Mouse (Mus musculus) lung, embryonic 16.5 days (tissue): ENCODE measurements around the gene Rps12-ps3. TPM values are rescaled to one million over a fixed set of nuclear protein-coding genes. Genes with fewer than 3 reads are reported as not detected.

Experiments used
- ATAC-seq: fragments of 200-750 bp; cut with Nextera tagmentation; 2 replicates; pipeline ENCODE4 v1.8.0; 2017; ENCODE audit warnings: low read depth, mild to moderate bottlenecking, moderate library complexity
- H3K27ac ChIP-seq: fragments of 300-500 bp; sonication (generic); 2 replicates; pipeline ENCODE4 v1.5.1; 2014; ENCODE audit warnings: mild to moderate bottlenecking, control low read depth, low read length
- H3K27me3 ChIP-seq: fragments of 300-500 bp; sonication (generic); 2 replicates; pipeline ENCODE4 v1.6.1; 2014; ENCODE audit warnings: low read depth, low read length, mixed read lengths; ENCODE audit not compliant: control insufficient read depth, insufficient read depth
- H3K36me3 ChIP-seq: fragments of 300-500 bp; sonication (generic); 2 replicates; pipeline ENCODE4 v1.6.1; 2014; ENCODE audit warnings: low read length; ENCODE audit not compliant: control insufficient read depth, insufficient read depth
- H3K4me1 ChIP-seq: fragments of 300-500 bp; sonication (generic); replicated peaks from 2 replicates; pipeline ENCODE4 v1.6.1; 2014; ENCODE audit warnings: low read length, mixed read lengths; ENCODE audit not compliant: control insufficient read depth, insufficient read depth
- H3K4me2 ChIP-seq: fragments of 300-500 bp; sonication (generic); 2 replicates; pipeline ENCODE4 v1.6.1; 2014; ENCODE audit warnings: low read depth, low read length, control low read depth
- H3K4me3 ChIP-seq: fragments of 300-500 bp; sonication (generic); 2 replicates; pipeline ENCODE4 v1.5.1; 2014; ENCODE audit warnings: mild to moderate bottlenecking, low read length, control low read depth
- H3K9ac ChIP-seq: fragments of 300-500 bp; sonication (generic); 2 replicates; pipeline ENCODE4 v1.6.1; 2014; ENCODE audit warnings: low read length, control low read depth
- H3K9me3 ChIP-seq: fragments of 300-500 bp; sonication (generic); 2 replicates; pipeline ENCODE4 v1.6.1; 2016; ENCODE audit warnings: low read length; ENCODE audit not compliant: control insufficient read depth
- WGBS: fragments of 180-500 bp; shearing (Covaris S2); extraction: QIAGEN DNeasy Blood & Tissue Kit; methylation state at CpG from one replicate; pipeline ENCODE4 v1.1.7; 2014; 5-methylcytosine and 5-hydroxymethylcytosine counted together
- polyA plus RNA-seq: library from polyadenylated mRNA; unstranded; fragments of >200 nt; fragmentation: Nextera tagmentation; extraction: Ambion mirVana; gene quantifications from 2 replicates; pipeline ENCODE4 v1.2.1, GENCODE M21; 2015

The Rps12-ps3 gene
- polyA plus RNA-seq, 1 experiment from 2014 or later, result 13.2 TPM

- WGBS, result 67% methylated on average over 2 of the region's 2 CpGs
- Histone ChIP-seq H3K4me3 (no peak overlapping the region), H3K4me2 (no peak overlapping the region), H3K27ac (no peak overlapping the region), H3K9me3 (no peaks in the 10 kb centered on the region), H3K27me3 (no peaks in the 10 kb centered on the region), H3K36me3 (no peaks in the 10 kb centered on the region), H3K4me1 (no peaks in the 10 kb centered on the region), H3K9ac (no peak overlapping the region)
- no peak for ATAC-seq
Measured at GRCm38 (mm10) chr19:59360486-59360896, 38.4 kb downstream of the Rps12-ps3 start.

GRCm38 (mm10) chr19:59362646-59363045 is 40.6 kb downstream of the Rps12-ps3 start:
- Histone ChIP-seq H3K9ac (no peak overlapping the region), H3K36me3 (no peaks in the 10 kb centered on the region), H3K9me3 (no peaks in the 10 kb centered on the region), H3K4me1 (no peaks in the 10 kb centered on the region), H3K27ac (no peak overlapping the region), H3K27me3 (no peaks in the 10 kb centered on the region), H3K4me3 (no peak overlapping the region), H3K4me2 (no peak overlapping the region)
- 62% methylated on average over 6 of the region's 6 CpGs for WGBS
- no peak for ATAC-seq

- no peak overlapping the region for H3K27ac ChIP-seq
- no peaks in the 10 kb centered on the region for H3K4me1 ChIP-seq
- no peak overlapping the region for H3K9ac ChIP-seq
- H3K9me3 ChIP-seq, result no peaks in the 10 kb centered on the region
- no peaks in the 10 kb centered on the region for H3K27me3 ChIP-seq
- H3K4me3 ChIP-seq, result no peak overlapping the region
- H3K36me3 ChIP-seq, result no peaks in the 10 kb centered on the region
- 61% methylated on average over 3 of the region's 3 CpGs for WGBS
- H3K4me2 ChIP-seq, result no peak overlapping the region
- no peak for ATAC-seq
Measured at GRCm38 (mm10) chr19:59363666-59364065, 41.6 kb downstream of the Rps12-ps3 start.

- 63% methylated on average over 3 of the region's 3 CpGs for WGBS
- no peaks in the 10 kb centered on the region for H3K27me3 ChIP-seq
- H3K4me2 ChIP-seq, result no peak overlapping the region
- no peak overlapping the region for H3K9ac ChIP-seq
- H3K27ac ChIP-seq, result no peak overlapping the region
- H3K4me3 ChIP-seq, result no peak overlapping the region
- no peak for ATAC-seq
- no peaks in the 10 kb centered on the region for H3K36me3 ChIP-seq
- no peaks in the 10 kb centered on the region for H3K4me1 ChIP-seq
- no peaks in the 10 kb centered on the region for H3K9me3 ChIP-seq
Measured at GRCm38 (mm10) chr19:59366724-59367123, 44.6 kb downstream of the Rps12-ps3 start.

- Histone ChIP-seq H3K9ac (no peak overlapping the region), H3K4me1 (no peaks in the 10 kb centered on the region), H3K27me3 (no peaks in the 10 kb centered on the region), H3K4me2 (no peak overlapping the region), H3K4me3 (no peak overlapping the region), H3K27ac (no peak overlapping the region), H3K36me3 (no peaks in the 10 kb centered on the region), H3K9me3 (no peaks in the 10 kb centered on the region)
- no peak for ATAC-seq
- 70% methylated on average over 4 of the region's 4 CpGs for WGBS
Measured at GRCm38 (mm10) chr19:59367892-59368291, 45.8 kb downstream of the Rps12-ps3 start.

- Histone ChIP-seq H3K9ac (no peak overlapping the region), H3K27ac (no peak overlapping the region), H3K4me1 (no peaks in the 10 kb centered on the region), H3K4me3 (no peak overlapping the region), H3K4me2 (no peak overlapping the region), H3K9me3 (no peaks in the 10 kb centered on the region), H3K36me3 (no peaks in the 10 kb centered on the region), H3K27me3 (no peaks in the 10 kb centered on the region)
- 66% methylated on average over 4 of the region's 4 CpGs for WGBS
- no peak for ATAC-seq
Measured at GRCm38 (mm10) chr19:59371016-59371415, 48.9 kb downstream of the Rps12-ps3 start.

Other genes with a start within 250 kb of the Rps12-ps3 start
- 6.4 and 7.2 TPM in 2 replicates for gene Shtn1, start 246.2 kb upstream of the Rps12-ps3 start, polyA plus RNA-seq
- not detected in 2 replicates for gene Vax1, start 152.2 kb upstream of the Rps12-ps3 start, polyA plus RNA-seq
- not detected in 2 replicates for gene Kcnk18, start 103.1 kb upstream of the Rps12-ps3 start, polyA plus RNA-seq
- gene Slc18a2, start 61.4 kb upstream of the Rps12-ps3 start, polyA plus RNA-seq, result 5.7 and 5.9 TPM in 2 replicates
- 7.2 and 7.5 TPM in 2 replicates for gene Pdzd8, start 23.5 kb downstream of the Rps12-ps3 start, polyA plus RNA-seq
- gene Emx2, start 136.1 kb downstream of the Rps12-ps3 start, polyA plus RNA-seq, result not detected in 2 replicates